In the genomic region with DNA sequence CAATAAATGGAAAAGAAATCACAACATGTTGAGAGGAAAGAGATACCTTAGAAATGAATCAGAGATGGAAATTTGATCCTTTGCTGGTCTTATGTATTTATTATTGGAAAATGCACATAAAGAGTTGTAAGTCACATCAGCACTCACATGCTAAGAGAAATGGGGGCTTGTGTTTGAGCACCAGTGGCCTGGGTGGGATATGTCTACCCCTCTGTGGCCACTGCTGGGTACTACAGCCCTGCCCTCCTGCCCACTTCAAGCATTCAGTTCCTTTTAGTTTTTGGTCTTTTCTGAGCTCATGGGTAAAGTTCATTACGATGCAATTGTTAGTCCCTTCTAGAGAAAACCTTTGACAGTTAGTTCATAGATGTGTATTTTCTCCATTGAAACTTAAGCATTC, we compare ENCODE assay signal across 9 mouse cellular contexts.
DNase-seq lines count a peak whose midpoint lies in the region; ATAC-seq and TF ChIP-seq lines count a peak whose summit lies in the region.
"Had no signal": no experiment of that assay in that cellular context is flagged by ENCODE, and none has a peak within 500 bp of the region (broad histone marks: within the 10 kb centered on the region; RNA-seq: fewer than 3 reads in every experiment).

No protein-coding gene starts in this region.

- peak; percentile 81 for TF ChIP-seq CTCF in layer of hippocampus, adult 2 months (conservative IDR thresholded peaks at IDR 0.05)

- H3K4me3 ChIP-seq in layer of hippocampus, adult 2 months, result no peak overlapping the region
- no peak overlapping the region for H3K4me3 ChIP-seq in hindbrain, embryonic 15.5 days
- H3K4me3 ChIP-seq in midbrain, embryonic 12.5 days, result no peak overlapping the region
- H3K4me3 ChIP-seq in intestine, embryonic 16.5 days (ENCODE audit: low read length), result no peak overlapping the region
- H3K4me3 ChIP-seq: erythroblast, embryonic 14.5 days had no signal

- 47% methylated on average over 1 of the region's 1 CpGs for WGBS in hindbrain, embryonic 15.5 days
- WGBS in midbrain, embryonic 12.5 days, result 64% methylated on average over 1 of the region's 1 CpGs
- WGBS in intestine, embryonic 16.5 days, result 46% methylated on average over 1 of the region's 1 CpGs

- no peak overlapping the region for H3K9ac ChIP-seq in hindbrain, embryonic 15.5 days
- H3K9ac ChIP-seq in midbrain, embryonic 12.5 days (replicated peaks), result no peak overlapping the region
- H3K9ac ChIP-seq in intestine, embryonic 16.5 days (ENCODE audit: low read depth, low read length), result no peak overlapping the region

- H3K36me3 ChIP-seq in hindbrain, embryonic 15.5 days, result no peaks in the 10 kb centered on the region
- no peaks in the 10 kb centered on the region for H3K36me3 ChIP-seq in midbrain, embryonic 12.5 days
- no peaks in the 10 kb centered on the region; the same call in 1 of the 2 replicates for H3K36me3 ChIP-seq in intestine, embryonic 16.5 days (ENCODE audit: control insufficient read depth, insufficient read depth, low read length)

- H3K27ac ChIP-seq in layer of hippocampus, adult 2 months, result 0 out of 2 replicates have a peak overlapping the region, but pooled peaks have one; percentile 32
- H3K27ac ChIP-seq in hindbrain, embryonic 15.5 days (replicated peaks), result no peak overlapping the region
- no peak overlapping the region for H3K27ac ChIP-seq in midbrain, embryonic 12.5 days (replicated peaks)
- no peak overlapping the region for H3K27ac ChIP-seq in intestine, embryonic 16.5 days (ENCODE audit: low read length)

- peak; percentile 29 for DNase-seq in adrenal gland, postnatal 10 days
- DNase-seq in adrenal gland, adult 2 months, result no peak
- no peak for DNase-seq in layer of hippocampus, adult 2 months (ENCODE audit: low spot score in 2 of 2)
- no peak for DNase-seq in layer of hippocampus, adult 8-10 months (ENCODE audit: low spot score in 2 of 2)
- peak; percentile 7 for DNase-seq in ZHBTc4 (ENCODE audit: low read depth, low spot score)

- H3K4me2 ChIP-seq in hindbrain, embryonic 15.5 days, result no peak overlapping the region
- H3K4me2 ChIP-seq in midbrain, embryonic 12.5 days (replicated peaks), result no peak overlapping the region
- no peak overlapping the region for H3K4me2 ChIP-seq in intestine, embryonic 16.5 days (ENCODE audit: low read depth, low read length)

- H3K4me1 ChIP-seq in hindbrain, embryonic 15.5 days (replicated peaks), result no peaks in the 10 kb centered on the region
- no peaks in the 10 kb centered on the region; the same call in 1 of the 2 replicates for H3K4me1 ChIP-seq in midbrain, embryonic 12.5 days
- 0 out of 2 replicates have a peak, but pooled peaks cover 2% of the 10 kb centered on the region for H3K4me1 ChIP-seq in intestine, embryonic 16.5 days (ENCODE audit: control insufficient read depth, insufficient read depth, low read length)

- no peaks in the 10 kb centered on the region for H3K27me3 ChIP-seq in hindbrain, embryonic 15.5 days
- H3K27me3 ChIP-seq in midbrain, embryonic 12.5 days, result no peaks in the 10 kb centered on the region
- H3K27me3 ChIP-seq in intestine, embryonic 16.5 days (replicated peaks; ENCODE audit: control insufficient read depth, insufficient read depth, low read length), result no peaks in the 10 kb centered on the region

- ATAC-seq in hindbrain, embryonic 15.5 days (ENCODE audit: low FRiP score, low read depth), result peak; percentile 69; the same call in 1 of the 2 replicates
- ATAC-seq in midbrain, embryonic 12.5 days (ENCODE audit: low FRiP score, low read depth), result peak; percentile 84; the same call in 1 of the 2 replicates
- ATAC-seq in intestine, embryonic 16.5 days, result no peak

- H3K9me3 ChIP-seq in hindbrain, embryonic 15.5 days, result no peaks in the 10 kb centered on the region
- H3K9me3 ChIP-seq in midbrain, embryonic 12.5 days, result no peaks in the 10 kb centered on the region
- H3K9me3 ChIP-seq in intestine, embryonic 16.5 days (ENCODE audit: control insufficient read depth, low read length), result no peaks in the 10 kb centered on the region

Comparison
In these comparisons a context has a peak if more than half of its experiments do, and no peak if none do; other contexts are left out.
1. DNase-seq: peak in adrenal gland, postnatal 10 days (single experiment) and ZHBTc4 (single experiment); none in adrenal gland, adult 2 months (single experiment), layer of hippocampus, adult 2 months (0 of 2) and layer of hippocampus, adult 8-10 months (0 of 2).